Mouse (Mus musculus) MEL (cell line): Measurements from ENCODE around the gene Rtca. TPM values are rescaled to one million over a fixed set of nuclear protein-coding genes. Genes with fewer than 3 reads are reported as not detected.

Source experiments
- DNase-seq: peaks from one replicate; pipeline ENCODE4 v3.0.0; 2011; ENCODE audit warnings: low read depth, low spot score
- H3K27ac ChIP-seq: 2 replicates; pipeline ENCODE4 v1.5.1; 2012; ENCODE audit warnings: low read depth, mild to moderate bottlenecking, control low read depth, low read length, moderate library complexity; ENCODE audit not compliant: control insufficient read depth
- H3K27me3 ChIP-seq, 2 experiments: fragments of 150-350 bp in 1 of 2; sonication (generic) in 1 of 2; 2 replicates each; pipeline ENCODE4 v1.6.1; 2012; ENCODE audit warnings: low read length in 2 of 2, mild to moderate bottlenecking in 2 of 2, improper control_type of control experiment in 1 of 2, moderate library complexity in 1 of 2; ENCODE audit not compliant: insufficient read depth in 2 of 2, control insufficient read depth in 1 of 2
- H3K36me3 ChIP-seq, 2 experiments: 2 replicates each; pipeline ENCODE4 v1.6.1; 2012 to 2014; ENCODE audit warnings: low read length in 2 of 2, improper control_type of control experiment in 1 of 2, inconsistent platforms in 1 of 2, mild to moderate bottlenecking in 1 of 2; ENCODE audit not compliant: insufficient read depth in 2 of 2, control insufficient read depth in 1 of 2
- H3K4me1 ChIP-seq, 2 experiments: fragments of 150-350 bp in 1 of 2; sonication (generic) in 1 of 2; 2 replicates each; pipeline ENCODE4 v1.6.1; 2012; ENCODE audit warnings: low read length in 2 of 2, improper control_type of control experiment in 1 of 2, mild to moderate bottlenecking in 1 of 2; ENCODE audit not compliant: insufficient read depth in 2 of 2, control insufficient read depth in 1 of 2
- H3K4me3 ChIP-seq, 2 experiments: fragments of 150-350 bp in 1 of 2; sonication (generic) in 1 of 2; 2 replicates each; pipeline ENCODE4 v1.5.1; 2012; ENCODE audit warnings: low read depth in 2 of 2, low read length in 2 of 2, mild to moderate bottlenecking in 2 of 2, moderate library complexity in 2 of 2, control low read depth in 1 of 2, improper control_type of control experiment in 1 of 2; ENCODE audit not compliant: control insufficient read depth in 1 of 2, insufficient read depth in 1 of 2
- H3K79me2 ChIP-seq: 2 replicates; pipeline ENCODE4 v1.6.1; 2012; ENCODE audit warnings: mild to moderate bottlenecking, low read length, moderate library complexity; ENCODE audit not compliant: control insufficient read depth, poor library complexity, insufficient read depth
- H3K9ac ChIP-seq: 2 replicates; pipeline ENCODE4 v1.6.1; 2012; ENCODE audit warnings: low read depth, mild to moderate bottlenecking, control low read depth, low read length, moderate library complexity; ENCODE audit not compliant: control insufficient read depth, poor library complexity, severe bottlenecking
- H3K9me3 ChIP-seq: fragments of 150-350 bp; sonication (generic); replicated peaks from 2 replicates; pipeline ENCODE4 v1.6.1; 2012; ENCODE audit warnings: mild to moderate bottlenecking, low read length, improper control_type of control experiment, moderate library complexity; ENCODE audit not compliant: insufficient read depth
- CTCF ChIP-seq, 3 experiments: IDR thresholded peaks in 2 of 3; conservative IDR thresholded peaks in 1 of 3; 2 replicates each; pipeline ENCODE4 v1.5.1; 2011 to 2012; ENCODE audit warnings: low read length in 3 of 3, low read depth in 2 of 3, mild to moderate bottlenecking in 2 of 3, improper control_type of control experiment in 1 of 3, inconsistent platforms in 1 of 3, mixed read lengths in 1 of 3, moderate library complexity in 1 of 3; ENCODE audit not compliant: control insufficient read depth in 1 of 3, insufficient read depth in 1 of 3, poor library complexity in 1 of 3, severe bottlenecking in 1 of 3
- E2F4 ChIP-seq: IDR thresholded peaks from 2 replicates; pipeline ENCODE4 v1.6.1; 2011; ENCODE audit warnings: low read depth, low read length, improper control_type of control experiment, borderline replicate concordance
- ELF1 ChIP-seq: IDR thresholded peaks from 2 replicates; pipeline ENCODE4 v1.6.1; 2014; ENCODE audit warnings: low read depth, mild to moderate bottlenecking, inconsistent platforms, low read length, improper control_type of control experiment, moderate library complexity
- EP300 ChIP-seq, 2 experiments: IDR thresholded peaks; 2 replicates each; pipeline ENCODE4 v1.6.1; 2011; ENCODE audit warnings: improper control_type of control experiment in 2 of 2, low read length in 2 of 2, low read depth in 1 of 2, mild to moderate bottlenecking in 1 of 2
- ETS1 ChIP-seq: IDR thresholded peaks from 2 replicates; pipeline ENCODE4 v1.6.1; 2012; ENCODE audit warnings: low read depth, mild to moderate bottlenecking, inconsistent platforms, low read length, improper control_type of control experiment, moderate library complexity
- GABPA ChIP-seq: IDR thresholded peaks from 2 replicates; pipeline ENCODE4 v1.6.1; 2012; ENCODE audit warnings: low read depth, mild to moderate bottlenecking, inconsistent platforms, low read length, improper control_type of control experiment, moderate library complexity
- HCFC1 ChIP-seq: IDR thresholded peaks from 2 replicates; pipeline ENCODE4 v1.6.1; 2012; ENCODE audit warnings: low read depth, mild to moderate bottlenecking, inconsistent platforms, low read length, improper control_type of control experiment, moderate library complexity
- JUND ChIP-seq: IDR thresholded peaks from 2 replicates; pipeline ENCODE4 v1.6.1; 2011; ENCODE audit warnings: low read depth, mild to moderate bottlenecking, improper control_type of control experiment, low read length
- KAT2A ChIP-seq: conservative IDR thresholded peaks from 2 replicates; pipeline ENCODE4 v1.6.1; 2012; ENCODE audit warnings: low read depth, low read length, improper control_type of control experiment, inconsistent platforms
- MAZ ChIP-seq: IDR thresholded peaks from 2 replicates; pipeline ENCODE4 v1.6.1; 2012; ENCODE audit warnings: low read depth, mild to moderate bottlenecking, inconsistent platforms, low read length, improper control_type of control experiment
- MXI1 ChIP-seq: IDR thresholded peaks from 2 replicates; pipeline ENCODE4 v1.6.1; 2011; ENCODE audit warnings: mild to moderate bottlenecking, low read depth, low read length, improper control_type of control experiment
- MYC ChIP-seq: IDR thresholded peaks from 2 replicates; pipeline ENCODE4 v1.6.1; 2011; ENCODE audit warnings: low read depth, mild to moderate bottlenecking, low read length, improper control_type of control experiment, moderate library complexity
- NELFE ChIP-seq: IDR thresholded peaks from 2 replicates; pipeline ENCODE4 v1.6.1; 2011; ENCODE audit warnings: low read depth, low read length, improper control_type of control experiment
- NRF1 ChIP-seq: IDR thresholded peaks from 2 replicates; pipeline ENCODE4 v1.6.1; 2014; ENCODE audit warnings: low read depth, mild to moderate bottlenecking, inconsistent platforms, low read length, improper control_type of control experiment, moderate library complexity; ENCODE audit not compliant: poor library complexity, insufficient read depth, severe bottlenecking
- POLR2A ChIP-seq, 2 experiments: IDR thresholded peaks; 2 replicates each; pipeline ENCODE4 v1.6.1; 2011 to 2012; ENCODE audit warnings: low read length in 2 of 2, mild to moderate bottlenecking in 2 of 2, control low read depth in 1 of 2, improper control_type of control experiment in 1 of 2, low read depth in 1 of 2, moderate library complexity in 1 of 2; ENCODE audit not compliant: control insufficient read depth in 1 of 2, insufficient read depth in 1 of 2, poor library complexity in 1 of 2
- POLR2AphosphoS2 ChIP-seq: IDR thresholded peaks from 2 replicates; pipeline ENCODE4 v1.6.1; 2011; ENCODE audit warnings: low read length, improper control_type of control experiment
- RAD21 ChIP-seq: IDR thresholded peaks from 2 replicates; pipeline ENCODE4 v1.6.1; 2011; ENCODE audit warnings: mild to moderate bottlenecking, low read depth, low read length, improper control_type of control experiment
- RCOR1 ChIP-seq: IDR thresholded peaks from 2 replicates; pipeline ENCODE4 v1.6.1; 2012; ENCODE audit warnings: low read depth, mild to moderate bottlenecking, inconsistent platforms, low read length, improper control_type of control experiment
- SIN3A ChIP-seq: IDR thresholded peaks from 2 replicates; pipeline ENCODE4 v1.6.1; 2012; ENCODE audit warnings: low read length, improper control_type of control experiment, inconsistent platforms
- SMC3 ChIP-seq: IDR thresholded peaks from 2 replicates; pipeline ENCODE4 v1.6.1; 2011; ENCODE audit warnings: low read depth, low read length, improper control_type of control experiment
- TAL1 ChIP-seq: IDR thresholded peaks from 2 replicates; pipeline ENCODE4 v1.6.1; 2012; ENCODE audit warnings: mild to moderate bottlenecking, inconsistent platforms, low read length, moderate library complexity, mixed read lengths
- TBP ChIP-seq: IDR thresholded peaks from 2 replicates; pipeline ENCODE4 v1.8.0; 2011; ENCODE audit warnings: low read depth, low read length, improper control_type of control experiment
- TCF12 ChIP-seq: IDR thresholded peaks from 2 replicates; pipeline ENCODE4 v1.6.1; 2014; ENCODE audit warnings: low read depth, mild to moderate bottlenecking, inconsistent platforms, low read length, improper control_type of control experiment, moderate library complexity
- UBTF ChIP-seq: IDR thresholded peaks from 2 replicates; pipeline ENCODE4 v1.6.1; 2012; ENCODE audit warnings: low read depth, mild to moderate bottlenecking, inconsistent platforms, low read length, improper control_type of control experiment, moderate library complexity, borderline replicate concordance; ENCODE audit not compliant: insufficient read depth
- USF1 ChIP-seq: IDR thresholded peaks from 2 replicates; pipeline ENCODE4 v1.6.1; 2014; ENCODE audit warnings: low read depth, mild to moderate bottlenecking, inconsistent platforms, low read length, improper control_type of control experiment, moderate library complexity
- USF2 ChIP-seq, 2 experiments: IDR thresholded peaks; 2 replicates each; pipeline ENCODE4 v1.6.1; 2011 to 2012; ENCODE audit warnings: improper control_type of control experiment in 2 of 2, low read length in 2 of 2, borderline replicate concordance in 1 of 2, inconsistent platforms in 1 of 2, low read depth in 1 of 2, mild to moderate bottlenecking in 1 of 2; ENCODE audit not compliant: insufficient read depth in 1 of 2
- ZC3H11A ChIP-seq: IDR thresholded peaks from 2 replicates; pipeline ENCODE4 v1.6.1; 2012; ENCODE audit warnings: low read depth, mild to moderate bottlenecking, inconsistent platforms, low read length, improper control_type of control experiment
- ZKSCAN1 ChIP-seq: IDR thresholded peaks from 2 replicates; pipeline ENCODE4 v1.6.1; 2012; ENCODE audit warnings: low read depth, mild to moderate bottlenecking, inconsistent platforms, low read length, improper control_type of control experiment, moderate library complexity
- ZMIZ1 ChIP-seq: IDR thresholded peaks from 2 replicates; pipeline ENCODE4 v1.6.1; 2012; ENCODE audit warnings: low read depth, mild to moderate bottlenecking, inconsistent platforms, low read length, improper control_type of control experiment, moderate library complexity
- ZNF384 ChIP-seq: IDR thresholded peaks from 2 replicates; pipeline ENCODE4 v1.6.1; 2012; ENCODE audit warnings: low read depth, mild to moderate bottlenecking, inconsistent platforms, low read length, improper control_type of control experiment
- polyA plus RNA-seq, 2 experiments: library from polyadenylated mRNA; stranded (reverse) in 1 of 2; unstranded in 1 of 2; fragments of >175 nt in 1 of 2; fragments of >200 nt in 1 of 2; gene quantifications; 2 replicates each; pipeline versions ENCODE4 v1.2.1 to v1.2.4; 2012; ENCODE audit warnings: low replicate concordance in 2 of 2, low read depth in 1 of 2; ENCODE audit not compliant: insufficient read length in 2 of 2, insufficient read depth in 1 of 2, missing spikeins in 1 of 2
- total RNA-seq: library from RNA; depleted of rRNA; stranded (reverse); fragments of 300-350 nt; gene quantifications from 2 replicates; pipeline ENCODE4 v1.2.3, GENCODE M21; 2012; rRNA removed

Gene Rtca
- total RNA-seq, result 68.3 and 72.9 TPM in 2 replicates
- polyA plus RNA-seq, result 100 to 1,000 TPM in 1 of 2 experiments, 10 to 100 TPM in 1; 68.6 to 307 TPM

DNA sequence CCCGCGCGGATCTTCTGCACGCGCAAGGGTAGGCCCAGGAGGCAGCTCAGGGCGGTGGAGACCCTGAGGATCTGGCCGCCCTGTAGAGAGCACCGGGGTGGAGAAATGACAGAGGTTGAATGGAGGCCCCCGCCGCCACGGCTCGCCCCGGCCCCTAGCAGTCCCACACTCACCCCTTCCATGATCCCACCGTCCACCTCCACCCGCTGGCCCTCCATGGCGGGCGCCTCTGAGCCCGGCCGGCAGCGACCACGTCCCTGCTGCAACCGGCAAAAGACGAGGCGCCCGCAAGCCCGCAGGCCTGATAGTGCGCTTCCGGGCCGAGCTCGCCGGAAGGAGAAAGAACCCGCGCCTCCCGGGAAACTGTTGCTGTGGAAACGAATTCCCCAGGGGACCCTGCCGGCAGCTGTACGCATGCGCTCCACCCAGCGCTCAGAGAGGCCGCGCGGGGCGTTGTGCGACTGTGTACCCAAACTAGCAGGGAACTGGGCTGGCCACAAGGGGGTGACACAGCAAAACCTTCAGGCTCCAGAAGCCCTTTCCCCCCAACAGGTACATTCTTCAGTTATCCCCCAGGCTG, at the start of gene Rtca:
Rtca (minus strand) TSS at position 437 of the 580 bp plus-strand sequence.
- TF ChIP-seq NELFE (peak; percentile 81), MXI1 (peak; percentile 92), ZMIZ1 (0 out of 2 replicates have a peak, but pooled peaks have one; percentile 31), USF2 (IDR thresholded peaks at IDR 0.05; ENCODE audit: borderline replicate concordance in 1 of 2, insufficient read depth in 1 of 2, low read depth in 1 of 2, low read length in 2 of 2) (no peak), TAL1 (no peak), HCFC1 (peak; percentile 83), ZKSCAN1 (no peak), USF1 (no peak), MAZ (0 out of 2 replicates have a peak, but pooled peaks have one; percentile 44), JUND (no peak), POLR2AphosphoS2 (0 out of 2 replicates have a peak, but pooled peaks have one; percentile 58), EP300 (IDR thresholded peaks at IDR 0.05; ENCODE audit: low read depth in 1 of 2, low read length in 2 of 2) (no peak), RCOR1 (0 out of 2 replicates have a peak, but pooled peaks have one; percentile 11), NRF1 (peak; percentile 98), POLR2A (IDR thresholded peaks at IDR 0.05; ENCODE audit: control insufficient read depth in 1 of 2, insufficient read depth in 1 of 2, low read depth in 1 of 2, low read length in 2 of 2, poor library complexity in 1 of 2) (peak; percentile 84 to 86), KAT2A (no peak; the same call in 1 of the 2 replicates), SIN3A (peak; percentile 90), RAD21 (peak; percentile 86), CTCF (IDR thresholded peaks at IDR 0.05 in 2 of 3, conservative IDR thresholded peaks at IDR 0.05 in 1 of 3; ENCODE audit: control insufficient read depth in 1 of 3, insufficient read depth in 1 of 3, low read depth in 2 of 3, low read length in 3 of 3, poor library complexity in 1 of 3, severe bottlenecking in 1 of 3) (peak; percentile 77 to 96 (median 91)), TCF12 (peak; percentile 40; the same call in 1 of the 2 replicates), TBP (no peak; the same call in 1 of the 2 replicates), ETS1 (0 out of 2 replicates have a peak, but pooled peaks have one; percentile 18), E2F4 (no peak), MYC (peak; percentile 37; the same call in 1 of the 2 replicates), ELF1 (peak; percentile 94), SMC3 (peak; percentile 91), GABPA (no peak), ZNF384 (no peak), ZC3H11A (peak; percentile 76), UBTF (no peak)
- Histone ChIP-seq H3K4me3 (peak within 1 kb of the TSS; percentile 69 to 98), H3K79me2 (peaks cover 19% of the 10 kb centered on the region), H3K36me3 (peaks cover 8 to 18% of the 10 kb centered on the region in 2 experiments), H3K9me3 (no peaks in the 10 kb centered on the region), H3K27me3 (no peaks in the 10 kb centered on the region), H3K9ac (peak within 1 kb of the TSS; percentile 98), H3K4me1 (peaks cover 3 to 10% of the 10 kb centered on the region in 2 experiments), H3K27ac (peak within 1 kb of the TSS; percentile 61)
- DNase-seq, result peak; percentile 97
